Mouse (Mus musculus) central nervous system, embryonic 14 days (tissue): ENCODE measurements around the gene Olfr837. TPM values are rescaled to one million over a fixed set of nuclear protein-coding genes. Genes with fewer than 3 reads are reported as not detected.

Source experiments
- polyA plus RNA-seq: library from polyadenylated mRNA; depleted of rRNA; stranded (reverse); fragments of >200 nt; gene quantifications from 2 replicates; pipeline ENCODE4 v1.2.3, GENCODE M21; 2012; rRNA removed

Olfr837 gene
- polyA plus RNA-seq: not detected in 2 replicates

GRCm38 (mm10) chr9:19136017-19136416 lies at the start of gene Olfr837:
Gene Olfr837 (plus strand): TSS chr9:19136317.

GRCm38 (mm10) chr9:19120082-19120481 lies 16.0 kb upstream of the Olfr837 start, which contains the start of gene Olfr836:
Gene Olfr836 (plus strand): TSS chr9:19120382.

GRCm38 (mm10) chr9:19177212-19177611 lies 41.1 kb downstream of the Olfr837 start, which contains the start of gene Olfr839-ps1:
Gene Olfr839-ps1 (minus strand): TSS chr9:19177312.

Other genes starting within 250 kb of the Olfr837 start
- not detected in 2 replicates for gene Olfr832, start 199.2 kb upstream of the Olfr837 start, polyA plus RNA-seq
- gene Olfr834, start 148.3 kb upstream of the Olfr837 start, polyA plus RNA-seq: not detected in 2 replicates
- gene Olfr835, start 103.6 kb upstream of the Olfr837 start, polyA plus RNA-seq: not detected in 2 replicates
- gene Olfr836, start 15.9 kb upstream of the Olfr837 start, polyA plus RNA-seq: not detected in 2 replicates
- not detected in 2 replicates for gene Olfr839-ps1, start 41.0 kb downstream of the Olfr837 start, polyA plus RNA-seq
- not detected in 2 replicates for gene Olfr843, start 115.7 kb downstream of the Olfr837 start, polyA plus RNA-seq
- gene Olfr844, start 180.0 kb downstream of the Olfr837 start, polyA plus RNA-seq: not detected in 2 replicates
- gene Olfr845, start 200.1 kb downstream of the Olfr837 start, polyA plus RNA-seq: not detected in 2 replicates
- gene Olfr846, start 227.7 kb downstream of the Olfr837 start, polyA plus RNA-seq: not detected in 2 replicates
- gene Olfr847, start 242.4 kb downstream of the Olfr837 start, polyA plus RNA-seq: not detected in 2 replicates